Mouse (Mus musculus) spleen, adult 12 weeks (tissue): Measurements from ENCODE around the gene Cd9.

Experiments
- DNase-seq: peaks from one replicate; pipeline ENCODE4 v3.0.0; 2022; ENCODE audit warnings: low spot score

Gene Cd9

DNA sequence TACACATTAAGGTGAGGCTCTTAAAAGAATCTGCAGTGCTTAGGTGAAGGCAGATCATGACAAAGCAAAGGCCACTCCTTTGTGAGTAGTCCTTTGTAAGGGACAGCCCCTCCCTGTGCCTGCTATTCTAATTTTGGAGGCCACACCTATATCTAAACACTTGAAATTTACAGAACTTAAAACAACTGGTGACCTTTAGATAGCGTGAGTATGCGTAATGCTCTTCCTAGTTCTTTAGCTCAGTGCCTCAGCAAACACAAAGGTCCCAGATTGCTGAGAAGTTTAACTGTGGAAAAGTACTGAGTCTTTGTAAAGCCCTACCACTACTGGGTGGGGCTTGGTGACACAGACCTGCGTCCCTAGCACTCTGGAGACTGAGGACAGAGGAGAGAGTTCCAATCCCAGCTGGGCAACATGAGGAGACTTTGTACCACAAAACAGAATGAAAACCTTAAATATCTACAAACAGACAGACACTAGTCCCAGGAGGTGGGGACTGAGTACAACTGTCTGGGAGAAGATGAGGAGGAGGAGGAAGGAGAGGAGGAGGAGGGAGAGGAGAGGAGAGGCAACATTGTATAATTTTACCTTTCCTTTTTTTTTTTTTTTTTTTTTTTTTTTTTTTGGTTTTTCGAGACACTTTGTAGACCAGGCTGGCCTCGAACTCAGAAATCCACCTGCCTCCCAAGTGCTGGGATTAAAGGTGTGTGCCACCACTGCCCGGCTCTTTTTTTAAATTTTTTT is 60.7 kb downstream of the Cd9 start:
- DNase-seq, result no peak

DNA sequence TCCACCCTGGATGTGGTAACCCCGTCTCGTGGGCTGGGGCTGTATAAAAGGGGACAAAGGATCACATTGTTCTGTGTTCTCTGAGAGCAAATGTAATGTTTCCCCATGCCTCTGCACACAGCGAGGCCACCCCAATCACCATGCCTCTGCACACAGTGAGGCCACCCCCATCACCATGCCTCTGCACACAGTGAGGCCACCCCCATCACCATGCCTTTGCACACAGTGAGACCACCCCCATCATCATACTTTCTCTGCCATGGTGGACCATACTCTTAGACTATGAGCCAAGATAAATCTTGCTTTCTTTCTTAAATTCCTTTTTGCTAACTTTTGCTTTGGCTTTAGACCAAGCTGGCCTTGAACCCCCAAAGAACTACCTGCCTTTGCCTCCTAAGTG is 61.3 kb downstream of the Cd9 start:
- no peak for DNase-seq

DNA sequence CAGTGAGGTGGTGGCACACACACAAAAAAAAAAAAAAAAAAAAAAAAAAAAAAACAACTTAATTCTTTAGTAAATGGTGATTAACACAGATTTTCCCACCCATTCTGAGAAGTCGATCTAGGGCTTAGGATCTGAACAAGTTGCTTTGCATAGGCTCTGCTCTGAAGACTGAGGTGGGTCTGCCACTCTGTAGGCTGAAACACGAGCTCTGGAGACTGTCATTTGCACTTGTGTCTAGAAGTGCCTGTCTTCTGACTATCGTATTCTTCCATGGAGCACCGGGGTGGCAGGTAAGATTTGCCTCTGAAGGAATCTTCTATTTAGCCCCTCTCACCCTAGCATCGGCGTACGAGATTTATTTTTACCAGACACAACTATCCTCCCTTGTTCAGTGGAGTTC is 62.1 kb downstream of the Cd9 start:
- no peak for DNase-seq

DNA sequence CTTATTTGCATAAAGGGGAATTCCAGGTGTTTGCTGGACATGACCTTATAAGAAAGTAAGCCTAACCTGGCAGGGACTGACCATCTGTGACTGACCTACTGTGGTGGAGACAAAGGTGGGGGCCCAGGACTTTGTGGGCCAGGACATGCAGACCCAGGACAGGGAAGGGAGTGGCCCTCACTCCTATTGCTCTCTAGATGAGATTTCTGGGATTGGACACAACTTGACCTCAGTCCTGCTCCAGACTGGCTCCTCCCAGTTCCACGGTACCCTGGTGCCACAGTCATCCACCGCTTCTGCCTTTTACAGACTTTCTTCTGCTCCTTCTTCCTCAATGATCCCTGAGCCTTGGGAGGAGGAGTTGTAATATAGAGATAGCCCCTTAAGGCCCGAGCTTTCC is 63.6 kb downstream of the Cd9 start:
- no peak for DNase-seq

DNA sequence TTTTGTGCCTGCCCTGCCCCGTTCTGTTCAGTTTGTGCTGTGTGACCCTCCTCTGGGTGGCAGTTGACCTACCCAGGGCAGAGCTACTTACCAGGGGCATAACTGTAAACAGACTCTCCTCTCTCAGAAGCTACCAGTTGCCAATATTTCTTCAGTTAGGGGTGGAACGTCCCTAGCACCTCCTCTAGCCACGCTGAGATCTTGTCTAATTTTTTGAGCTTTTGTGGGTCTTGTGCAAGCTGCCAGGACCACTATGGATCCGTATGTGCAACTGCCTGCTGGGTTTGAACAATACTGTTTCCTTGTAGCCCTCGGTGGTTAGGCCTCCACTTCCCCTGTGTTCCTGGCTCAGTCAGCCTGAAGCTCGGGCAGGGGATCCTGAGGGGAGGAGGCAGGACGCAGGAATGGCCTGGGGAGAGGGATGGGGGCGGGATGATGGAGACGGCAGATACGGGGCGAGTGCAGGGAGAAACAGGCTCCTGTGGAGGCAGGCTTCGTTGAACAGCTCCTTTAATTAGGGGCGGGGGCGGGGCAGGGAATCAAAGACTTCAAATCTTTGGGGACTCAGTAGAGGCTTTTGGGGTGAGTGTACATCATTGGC is 64.1 kb downstream of the Cd9 start:
- DNase-seq, result no peak

DNA sequence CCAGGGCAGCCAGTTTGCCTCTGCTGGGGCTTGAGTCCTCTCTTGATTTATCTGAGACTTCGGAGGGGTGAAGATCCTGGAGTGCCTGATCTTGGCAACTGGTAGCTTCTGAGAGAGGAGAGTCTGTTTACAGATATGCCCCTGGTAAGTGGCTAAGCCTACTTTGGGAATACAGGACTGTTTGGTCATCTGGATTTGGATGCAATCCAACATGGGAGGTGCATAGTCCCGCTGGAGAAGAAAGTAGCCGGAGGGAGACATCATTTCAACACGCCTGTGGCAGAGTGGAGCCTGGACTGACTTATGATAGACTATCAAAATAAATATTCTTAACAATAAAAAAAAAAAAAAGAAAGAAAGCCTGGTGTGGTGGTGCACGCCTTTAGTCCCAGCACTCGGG is 64.8 kb downstream of the Cd9 start:
- no peak for DNase-seq

DNA sequence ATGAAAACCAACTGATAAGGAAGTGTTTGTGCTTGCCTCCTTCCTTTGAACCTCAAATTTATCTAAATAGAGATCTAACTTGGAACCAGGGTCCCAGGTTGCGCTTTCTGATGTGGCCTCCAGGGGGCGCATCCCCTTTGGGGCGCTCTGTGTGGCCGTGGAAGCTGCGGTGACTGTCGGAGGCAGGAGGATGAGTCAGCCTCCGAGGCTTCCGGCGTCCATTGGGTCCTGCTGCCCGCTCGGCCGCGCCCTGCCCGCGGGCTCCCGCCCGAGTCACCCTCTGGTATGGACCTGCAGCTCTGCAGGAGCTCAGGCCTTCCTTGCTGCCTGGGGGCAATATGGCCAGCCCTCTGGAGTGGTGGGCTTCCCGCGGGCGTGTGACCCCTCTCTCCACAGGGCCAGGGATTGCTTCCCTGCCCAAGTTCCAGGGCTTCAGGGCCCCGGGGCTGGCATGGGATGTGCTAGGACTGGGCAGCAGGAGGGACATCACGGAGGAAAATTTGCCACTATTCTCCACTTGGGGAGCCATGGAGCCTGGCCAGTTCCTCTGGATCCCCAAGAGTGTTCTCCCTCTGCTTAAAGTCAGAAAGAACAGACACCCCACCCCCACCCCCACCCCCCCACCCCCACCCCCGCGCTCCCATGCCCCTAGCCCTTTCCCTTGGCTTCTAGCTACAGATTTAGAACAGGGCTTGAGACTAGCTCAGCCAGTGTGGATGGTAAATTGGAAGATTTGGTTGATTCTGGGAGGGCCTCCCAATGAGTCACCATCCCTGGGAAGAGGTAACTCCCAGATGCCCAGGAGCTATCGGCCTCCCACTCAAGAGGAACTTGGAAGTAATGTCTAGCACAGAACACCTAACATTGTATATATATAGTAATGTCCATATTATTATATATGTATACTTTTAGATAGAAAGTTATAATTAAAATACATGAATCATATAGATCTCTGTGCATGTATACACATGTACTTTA is 67.9 kb downstream of the Cd9 start:
- peak; percentile 61 for DNase-seq

DNA sequence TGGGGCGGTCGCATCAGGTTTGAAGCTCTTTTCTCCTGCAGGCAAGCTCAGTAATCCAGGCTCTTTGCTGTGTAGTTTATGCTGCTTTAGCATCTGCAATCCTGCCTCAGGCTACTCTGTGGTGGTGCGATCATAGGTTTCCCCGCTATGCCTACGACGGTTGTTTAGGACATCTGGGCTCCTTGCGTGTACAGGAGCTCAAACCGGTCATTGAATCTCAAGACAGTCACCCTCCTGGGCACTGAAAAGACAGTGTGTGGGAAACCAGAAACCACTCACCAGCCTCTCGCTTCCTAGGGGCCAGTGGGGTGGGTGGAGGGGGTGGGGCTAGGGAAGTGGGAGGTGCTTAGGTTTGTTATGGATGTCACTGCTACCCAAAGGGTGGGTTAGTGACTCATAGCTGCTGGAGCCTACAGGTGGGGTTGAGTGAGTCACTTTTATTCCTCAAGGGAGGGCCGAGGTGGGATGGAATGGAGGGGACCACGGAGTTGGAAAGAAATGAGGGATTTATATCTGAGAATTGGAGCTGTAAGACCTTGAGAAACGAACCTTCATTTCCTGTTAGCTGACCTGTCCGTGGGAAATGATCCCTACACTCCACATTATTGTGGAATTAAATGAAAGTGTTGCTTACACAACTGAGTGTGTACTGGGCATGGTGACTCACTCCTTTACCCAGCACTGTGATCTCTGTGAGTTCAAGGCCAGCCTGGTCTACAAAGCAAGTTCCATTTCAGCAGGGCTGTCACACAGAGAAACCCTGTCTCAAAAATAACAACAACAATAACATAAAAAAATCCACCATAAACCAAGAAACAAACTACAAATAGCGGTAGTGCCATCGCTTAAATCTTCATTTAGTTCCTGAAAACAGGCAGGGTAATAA is 69.1 kb downstream of the Cd9 start:
- no peak for DNase-seq

DNA sequence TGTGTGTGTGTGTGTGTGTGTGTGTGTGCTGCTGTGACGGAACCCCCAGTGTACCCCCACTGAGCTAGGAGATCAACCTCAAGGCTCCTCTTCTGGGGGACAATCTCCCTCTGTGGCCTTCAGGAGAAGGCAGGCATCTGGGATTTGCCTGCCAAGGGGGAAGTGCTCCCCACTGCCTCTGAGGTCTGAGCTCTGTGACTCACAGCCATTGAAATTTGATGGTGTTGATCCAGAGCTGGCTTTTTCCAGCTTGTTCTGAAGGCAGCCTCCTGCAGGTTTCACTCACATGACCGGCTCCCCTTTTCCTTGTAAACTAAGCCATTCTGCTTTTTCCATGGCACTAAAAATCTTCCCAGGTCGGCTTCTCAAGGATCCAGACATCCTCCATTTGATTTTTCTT is 70.4 kb downstream of the Cd9 start:
- DNase-seq, result no peak

DNA sequence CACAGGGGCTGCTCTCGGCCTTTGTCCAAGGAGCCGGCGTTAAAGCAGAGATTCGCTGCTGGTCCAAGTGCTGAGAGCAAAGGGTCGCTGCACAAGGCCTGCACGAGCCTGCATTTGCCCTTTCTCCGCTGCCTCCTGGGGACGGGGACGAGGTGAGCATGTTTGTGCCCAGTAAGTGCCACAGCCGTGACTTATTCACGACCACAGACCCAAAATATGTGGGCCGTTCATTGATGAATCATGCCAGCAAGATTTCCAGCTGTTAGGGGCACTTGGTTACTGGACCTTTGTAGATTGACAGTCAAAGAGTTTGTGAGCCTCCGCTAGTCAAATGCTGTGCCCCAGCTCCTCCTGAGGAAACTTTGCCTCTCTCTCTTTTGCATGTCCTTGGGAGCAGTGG is 71.1 kb downstream of the Cd9 start:
- DNase-seq, result no peak

DNA sequence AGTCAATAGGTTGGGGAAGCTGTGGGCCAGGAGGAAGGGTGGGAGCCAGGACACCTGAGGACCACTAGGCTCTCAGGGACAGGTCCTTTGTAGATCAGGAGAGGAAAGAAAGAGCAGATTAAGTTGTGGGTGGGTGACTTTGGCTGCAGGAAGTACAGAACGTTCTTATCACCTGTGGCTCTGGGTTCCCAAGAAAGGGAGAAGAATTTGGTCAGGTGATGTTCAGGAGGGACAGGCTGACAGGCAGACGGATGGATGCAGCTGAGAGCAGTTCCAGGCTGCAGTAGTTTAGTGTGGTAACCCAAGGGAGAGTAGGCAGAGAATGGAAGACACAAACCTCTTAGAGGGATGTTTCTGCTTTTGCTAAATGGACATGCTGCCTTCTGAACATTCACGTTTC is 71.5 kb downstream of the Cd9 start:
- DNase-seq, result no peak

DNA sequence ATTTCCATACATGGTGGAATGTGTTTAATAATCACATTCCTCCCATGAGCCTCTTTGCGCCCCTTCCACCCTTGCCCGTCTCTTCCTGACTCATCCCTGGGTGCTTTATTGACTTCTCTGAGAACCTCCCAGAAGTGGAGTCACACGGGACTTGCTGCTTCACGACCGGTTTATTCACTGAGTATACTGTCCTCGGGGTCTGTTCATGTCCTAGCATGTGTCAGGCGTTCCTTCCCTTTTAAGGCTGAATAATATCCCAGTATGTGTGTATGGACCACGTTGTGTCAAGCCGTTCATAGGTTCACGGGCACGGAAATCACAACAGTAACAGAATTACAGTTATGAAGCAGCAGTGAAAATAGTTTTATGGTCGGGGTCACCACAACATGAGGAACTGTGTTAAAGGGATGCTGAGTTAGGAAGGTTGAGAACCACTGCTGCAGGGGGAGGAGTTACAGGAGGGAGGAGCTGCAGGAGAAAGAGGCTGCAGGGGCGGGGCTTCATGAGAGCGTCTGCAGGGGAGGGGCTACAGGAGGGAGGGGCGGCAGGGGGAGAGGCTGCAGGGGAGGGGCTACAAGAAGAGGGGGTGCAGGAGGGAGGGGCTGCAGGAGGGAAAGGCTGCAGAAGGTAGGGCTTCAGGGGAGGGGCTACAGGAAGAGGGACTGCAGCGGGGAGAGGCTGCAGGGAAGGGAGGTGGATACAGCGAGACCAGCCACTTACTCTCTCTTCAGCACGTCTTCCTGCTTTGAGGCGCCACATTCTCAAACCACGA is 72.4 kb downstream of the Cd9 start:
- peak; percentile 15 for DNase-seq

DNA sequence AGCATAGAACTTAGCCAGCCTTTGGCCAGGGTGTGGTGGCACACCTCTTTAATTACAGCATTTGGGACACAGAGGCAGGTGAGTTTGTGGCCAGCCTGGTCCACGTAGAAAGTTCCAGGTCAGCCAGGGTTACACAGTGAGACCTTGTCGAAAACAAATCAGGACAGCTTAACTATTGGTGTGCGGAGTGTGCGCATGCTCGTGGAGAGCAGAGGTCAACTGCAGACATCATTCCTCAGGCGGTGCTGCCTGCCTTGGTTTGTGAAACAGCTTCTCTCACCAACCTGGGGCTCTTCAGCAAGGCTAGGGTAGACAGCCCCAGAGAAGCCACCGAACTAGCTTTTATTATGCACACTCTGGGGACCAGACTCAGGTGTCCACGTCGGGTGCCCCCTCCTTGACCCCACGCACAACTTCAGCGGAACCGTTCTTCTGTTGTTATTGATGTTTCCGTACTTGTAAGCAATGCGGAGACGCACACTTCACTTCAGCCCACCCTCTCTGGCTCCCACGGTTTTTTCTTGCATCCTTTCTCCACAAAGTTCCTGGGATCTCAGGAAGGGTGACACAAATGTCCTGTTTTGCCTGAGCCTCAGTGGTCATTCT is 74.0 kb downstream of the Cd9 start:
- DNase-seq, result no peak

DNA sequence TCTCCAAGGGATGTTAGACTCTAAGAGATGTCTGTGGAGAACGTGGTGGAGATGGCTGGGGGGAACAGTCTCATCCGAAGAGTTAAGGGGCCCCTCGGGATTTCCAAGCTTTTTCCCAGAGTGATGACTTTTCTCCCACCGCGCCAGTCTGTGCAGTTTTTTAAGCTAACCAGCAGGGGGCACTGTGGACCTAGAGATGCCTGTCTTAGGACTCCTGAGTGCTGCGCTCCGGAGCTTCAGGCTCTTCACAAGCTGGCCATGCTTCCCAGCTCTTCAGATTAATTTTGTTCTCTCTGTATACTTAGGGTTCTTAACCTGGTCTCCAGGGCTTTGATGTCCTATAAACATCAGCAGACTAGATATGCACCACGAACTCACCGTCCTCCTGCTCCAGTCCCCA is 75.8 kb downstream of the Cd9 start:
- DNase-seq, result peak; percentile 56

DNA sequence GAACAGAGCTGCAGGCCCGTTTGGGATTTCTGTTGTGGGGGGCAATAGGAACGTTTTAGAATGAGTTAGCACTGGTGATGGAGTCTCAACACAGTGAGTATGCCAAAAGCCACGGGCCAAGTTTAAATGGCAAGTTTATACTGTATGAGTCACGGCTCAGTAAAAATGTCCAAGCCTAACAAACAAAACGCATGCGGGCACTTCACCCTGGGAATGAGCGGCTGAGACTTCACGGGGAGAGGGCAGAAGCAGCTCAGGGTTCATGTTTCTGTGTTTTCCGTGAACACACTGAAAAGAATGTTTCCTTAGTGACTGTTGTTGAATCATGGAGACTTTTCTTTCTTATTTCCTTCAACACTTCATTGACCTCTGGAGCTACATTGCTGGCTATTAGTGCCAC is 81.3 kb downstream of the Cd9 start:
- no peak for DNase-seq

DNA sequence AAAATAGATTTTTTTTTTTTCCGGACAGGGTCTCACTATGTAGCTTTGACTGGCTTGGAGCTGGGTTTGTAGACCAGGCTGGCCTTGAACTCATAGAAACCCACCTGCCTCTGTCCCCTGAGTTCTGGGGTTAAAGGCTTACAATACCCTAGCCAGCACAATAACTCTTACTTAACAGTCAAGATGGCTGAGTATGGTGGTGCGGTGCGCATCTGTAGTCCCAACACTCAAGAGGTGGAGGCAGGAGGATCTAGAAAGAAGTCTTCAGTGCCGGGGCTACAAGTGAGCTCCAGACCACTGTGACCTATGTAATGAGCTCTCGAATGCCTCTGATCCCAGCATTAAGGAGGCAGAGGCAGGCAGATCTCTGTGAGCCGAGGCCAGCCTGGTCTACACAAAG is 82.9 kb downstream of the Cd9 start:
- DNase-seq, result no peak

DNA sequence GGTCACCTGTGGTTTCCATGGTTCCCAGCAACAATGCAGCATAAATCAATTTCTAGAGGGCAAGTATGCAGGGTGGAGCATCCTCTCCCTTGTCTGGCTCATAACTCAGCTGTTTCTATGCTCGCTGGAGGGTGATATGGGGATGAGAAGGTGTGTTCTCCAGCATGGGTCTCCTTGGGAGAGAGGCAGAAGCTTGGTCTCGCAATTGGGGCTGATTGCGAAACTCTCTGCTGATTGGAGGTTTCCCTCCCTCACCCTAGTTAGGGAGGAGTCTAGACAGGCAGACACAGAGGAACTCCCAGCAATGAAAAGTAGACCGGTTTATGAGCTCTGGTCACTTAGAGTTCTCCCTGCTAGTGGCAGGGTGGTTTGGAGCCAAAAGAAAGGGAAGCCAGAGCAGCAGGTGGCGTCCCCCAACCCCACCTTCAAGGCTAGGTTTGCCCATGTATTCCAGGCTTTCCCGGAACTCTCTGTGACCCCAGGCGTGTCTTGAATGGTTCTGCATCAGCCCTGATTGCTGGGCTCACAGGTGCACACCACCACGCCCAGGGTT is 83.5 kb downstream of the Cd9 start:
- DNase-seq, result no peak

DNA sequence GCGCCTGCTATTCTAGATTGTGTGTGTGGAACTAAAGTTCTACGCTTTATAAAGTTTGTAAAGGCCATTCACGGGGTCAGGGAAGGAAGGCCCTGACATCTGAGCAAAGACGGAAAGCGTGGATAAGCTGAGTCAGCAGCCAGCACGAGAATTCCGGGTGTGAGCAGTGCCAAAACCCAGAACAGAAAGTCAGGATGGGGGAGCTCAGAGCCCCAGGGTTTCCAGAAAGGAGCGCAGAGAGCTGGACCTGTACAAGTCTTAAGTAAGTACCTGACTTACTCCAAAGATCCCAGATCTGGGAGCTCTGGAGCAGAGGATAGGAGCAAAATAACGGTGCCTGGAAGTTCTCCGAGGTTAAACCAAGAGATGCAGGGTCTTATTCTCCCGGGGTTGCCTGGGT is 84.0 kb downstream of the Cd9 start:
- DNase-seq, result no peak
